ENCODE assay signal across 10 mouse cellular contexts in the genomic region with DNA sequence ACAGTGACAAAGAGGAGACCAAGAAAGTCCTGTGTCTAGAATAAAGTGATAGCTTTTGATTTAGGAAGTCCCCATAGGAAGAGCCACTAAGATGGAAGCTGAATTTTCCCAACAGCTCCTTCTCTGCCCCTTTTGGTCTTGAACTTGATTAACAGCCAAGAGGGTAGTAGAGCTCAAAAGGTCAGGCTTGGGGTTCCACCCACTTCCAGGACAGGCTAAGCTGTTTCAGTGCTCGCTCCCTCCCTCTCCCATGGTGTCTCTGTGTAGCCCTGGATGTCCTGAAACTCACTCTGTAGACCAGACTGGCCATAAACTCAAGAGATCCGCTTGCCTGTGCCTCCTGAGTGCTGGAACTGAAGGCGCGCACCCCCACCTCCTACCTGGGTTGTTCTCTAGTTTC. TPM values are rescaled to one million over a fixed set of nuclear protein-coding genes. Genes with fewer than 3 reads are reported as not detected.
DNase-seq lines count a peak whose midpoint lies in the region; ATAC-seq lines count a peak whose summit lies in the region.
"Had no signal": no experiment of that assay in that cellular context is flagged by ENCODE, and none has a peak within 500 bp of the region (broad histone marks: within the 10 kb centered on the region; RNA-seq: fewer than 3 reads in every experiment).

No protein-coding gene starts in this region.

- no peaks in the 10 kb centered on the region for H3K9me3 ChIP-seq in forebrain, embryonic 10.5 days
- H3K9me3 ChIP-seq in intestine, embryonic 16.5 days (ENCODE audit: control insufficient read depth, low read length) = no peaks in the 10 kb centered on the region
- H3K9me3 ChIP-seq in midbrain, embryonic 15.5 days = no peaks in the 10 kb centered on the region

- H3K27me3 ChIP-seq in forebrain, embryonic 10.5 days (ENCODE audit: poor library complexity, severe bottlenecking) = no peaks in the 10 kb centered on the region
- H3K27me3 ChIP-seq in intestine, embryonic 16.5 days (replicated peaks; ENCODE audit: control insufficient read depth, insufficient read depth, low read length) = no peaks in the 10 kb centered on the region
- no peaks in the 10 kb centered on the region for H3K27me3 ChIP-seq in midbrain, embryonic 15.5 days (replicated peaks)

- 0 out of 2 replicates have a peak overlapping the region, but pooled peaks have one; percentile 77 for H3K9ac ChIP-seq in intestine, embryonic 16.5 days (ENCODE audit: low read depth, low read length)
- peak overlapping the region; percentile 89 for H3K9ac ChIP-seq in midbrain, embryonic 15.5 days

- peaks cover 28% of the 10 kb centered on the region for H3K4me1 ChIP-seq in forebrain, embryonic 10.5 days
- peaks cover 21% of the 10 kb centered on the region for H3K4me1 ChIP-seq in intestine, embryonic 16.5 days (ENCODE audit: control insufficient read depth, insufficient read depth, low read length)
- H3K4me1 ChIP-seq in midbrain, embryonic 15.5 days = peaks cover 31% of the 10 kb centered on the region

- peaks cover 46% of the 10 kb centered on the region for H3K36me3 ChIP-seq in forebrain, embryonic 10.5 days (replicated peaks)
- peaks cover 12% of the 10 kb centered on the region; the same call in 1 of the 2 replicates for H3K36me3 ChIP-seq in intestine, embryonic 16.5 days (ENCODE audit: control insufficient read depth, insufficient read depth, low read length)
- peaks cover 25% of the 10 kb centered on the region; the same call in 1 of the 2 replicates for H3K36me3 ChIP-seq in midbrain, embryonic 15.5 days (replicated peaks)

- WGBS in forebrain, embryonic 10.5 days = 95% methylated on average over 4 of the region's 4 CpGs
- WGBS in intestine, embryonic 16.5 days = 94% methylated on average over 4 of the region's 4 CpGs
- 87% methylated on average over 4 of the region's 4 CpGs for WGBS in midbrain, embryonic 15.5 days

- intact Hi-C loops in gastrocnemius, postnatal 36 days (cut with DNase I) = loop anchor here (5.0 kb wide), 1 partner anchor 34 kb away; no protein-coding TSS in a partner anchor

- no peak for ATAC-seq in intestine, embryonic 16.5 days
- no peak for ATAC-seq in midbrain, embryonic 15.5 days (replicated peaks)

- peak overlapping the region; percentile 30; the same call in 1 of the 2 replicates for H3K27ac ChIP-seq in forebrain, embryonic 10.5 days
- H3K27ac ChIP-seq in intestine, embryonic 16.5 days (ENCODE audit: low read length) = no peak overlapping the region
- H3K27ac ChIP-seq in midbrain, embryonic 15.5 days = no peak overlapping the region
- H3K27ac ChIP-seq: gastrocnemius, adult 2 months had no signal

- H3K4me3 ChIP-seq in forebrain, embryonic 10.5 days = peak overlapping the region; percentile 95
- H3K4me3 ChIP-seq in intestine, embryonic 16.5 days (ENCODE audit: low read length) = no peak overlapping the region
- peak overlapping the region; percentile 95 for H3K4me3 ChIP-seq in midbrain, embryonic 15.5 days

- peak; percentile 44 for DNase-seq in kidney, adult 11 months
- no peak for DNase-seq in kidney, postnatal 10 days
- no peak for DNase-seq in forebrain, embryonic 10.5 days (ENCODE audit: extremely low spot score, low spot score)
- DNase-seq in B cell, adult 2 months = no peak
- DNase-seq in gastrocnemius, postnatal 36 days = no peak
- DNase-seq in gastrocnemius, adult 18-20 months (ENCODE audit: low spot score) = no peak
- DNase-seq: cerebellum, adult 9-11 months; gastrocnemius, adult 2 months had no signal

- peak overlapping the region; percentile 82; the same call in 1 of the 2 replicates for H3K4me2 ChIP-seq in intestine, embryonic 16.5 days (ENCODE audit: low read depth, low read length)
- H3K4me2 ChIP-seq in midbrain, embryonic 15.5 days = peak overlapping the region; percentile 82

RNA-seq across cellular contexts. Expression of gene Lmbr1l, which starts 2.0 kb away (rescaled TPM):
- 23.9 and 25.3 TPM in 2 replicates for polyA plus RNA-seq in forebrain, embryonic 10.5 days (2016; fragmentation: Nextera tagmentation; extraction: Ambion mirVana)
- polyA plus RNA-seq in intestine, embryonic 16.5 days (2015; fragmentation: Nextera tagmentation; extraction: Ambion mirVana) = 20.4 and 23.6 TPM in 2 replicates
- 35.5 and 38.3 TPM in 2 replicates for polyA plus RNA-seq in midbrain, embryonic 15.5 days (2015; fragmentation: Nextera tagmentation; extraction: Ambion mirVana)
- total RNA-seq in gastrocnemius, postnatal 36 days (2021) = 1 to 10 TPM; 6.3 to 7.6 TPM
- total RNA-seq in gastrocnemius, adult 18-20 months (2021) = 1 to 10 TPM; 4.8 to 4.9 TPM

RNA-seq across cellular contexts. Expression of gene Dhh, which starts 17.7 kb away (rescaled TPM):
- polyA plus RNA-seq in forebrain, embryonic 10.5 days (2016; fragmentation: Nextera tagmentation; extraction: Ambion mirVana) = 0.24 and 0.48 TPM in 2 replicates
- 0.83 and 1.6 TPM in 2 replicates for polyA plus RNA-seq in intestine, embryonic 16.5 days (2015; fragmentation: Nextera tagmentation; extraction: Ambion mirVana)
- 0.35 and 0.73 TPM in 2 replicates for polyA plus RNA-seq in midbrain, embryonic 15.5 days (2015; fragmentation: Nextera tagmentation; extraction: Ambion mirVana)
- under 1 TPM; 0.41 to 0.96 TPM for total RNA-seq in gastrocnemius, postnatal 36 days (2021)
- 1 to 10 TPM in 1 of 2 experiments, under 1 TPM in 1; 0.75 to 1.5 TPM for total RNA-seq in gastrocnemius, adult 18-20 months (2021)

RNA-seq across cellular contexts. Expression of gene Tuba1b, which starts 18.3 kb away (rescaled TPM):
- 2,760 and 2,766 TPM in 2 replicates for polyA plus RNA-seq in forebrain, embryonic 10.5 days (2016; fragmentation: Nextera tagmentation; extraction: Ambion mirVana)
- polyA plus RNA-seq in intestine, embryonic 16.5 days (2015; fragmentation: Nextera tagmentation; extraction: Ambion mirVana) = 1,159 and 1,322 TPM in 2 replicates
- polyA plus RNA-seq in midbrain, embryonic 15.5 days (2015; fragmentation: Nextera tagmentation; extraction: Ambion mirVana) = 1,136 and 1,188 TPM in 2 replicates
- total RNA-seq in gastrocnemius, postnatal 36 days (2021) = 10 to 100 TPM; 21.8 to 23.2 TPM
- total RNA-seq in gastrocnemius, adult 18-20 months (2021) = 10 to 100 TPM; 15.6 to 29.6 TPM

RNA-seq across cellular contexts. Expression of gene Rhebl1, which starts 21.7 kb away (rescaled TPM):
- 22.2 and 25.9 TPM in 2 replicates for polyA plus RNA-seq in forebrain, embryonic 10.5 days (2016; fragmentation: Nextera tagmentation; extraction: Ambion mirVana)
- polyA plus RNA-seq in intestine, embryonic 16.5 days (2015; fragmentation: Nextera tagmentation; extraction: Ambion mirVana) = 11.3 and 12.3 TPM in 2 replicates
- 35.5 and 35.9 TPM in 2 replicates for polyA plus RNA-seq in midbrain, embryonic 15.5 days (2015; fragmentation: Nextera tagmentation; extraction: Ambion mirVana)
- total RNA-seq in gastrocnemius, postnatal 36 days (2021) = 1 to 10 TPM; 1.9 to 3.1 TPM
- total RNA-seq in gastrocnemius, adult 18-20 months (2021) = 1 to 10 TPM; 1.3 TPM

RNA-seq across cellular contexts. Expression of gene Gm49450, which starts 37.3 kb away (rescaled TPM):
- polyA plus RNA-seq in forebrain, embryonic 10.5 days (2016; fragmentation: Nextera tagmentation; extraction: Ambion mirVana) = not detected in 2 replicates
- not detected in 2 replicates for polyA plus RNA-seq in intestine, embryonic 16.5 days (2015; fragmentation: Nextera tagmentation; extraction: Ambion mirVana)
- polyA plus RNA-seq in midbrain, embryonic 15.5 days (2015; fragmentation: Nextera tagmentation; extraction: Ambion mirVana) = not detected in 2 replicates
- not detected for total RNA-seq in gastrocnemius, postnatal 36 days (2021)
- total RNA-seq in gastrocnemius, adult 18-20 months (2021) = not detected
- total RNA-seq: gastrocnemius, adult 2 months had no signal
